Mouse (Mus musculus) intestine, embryonic 16.5 days (tissue): Measurements from ENCODE around the gene Zfp956. TPM values are rescaled to one million over a fixed set of nuclear protein-coding genes. Genes with fewer than 3 reads are reported as not detected.

Experiments used
- ATAC-seq: fragments of 200-750 bp; cut with Nextera tagmentation; 2 replicates; pipeline ENCODE4 v1.8.0; 2017; ENCODE audit warnings: moderate TSS enrichment, moderate library complexity
- H3K27ac ChIP-seq: fragments of 300-500 bp; sonication (generic); 2 replicates; pipeline ENCODE4 v1.5.1; 2014; ENCODE audit warnings: mild to moderate bottlenecking, low read length
- H3K27me3 ChIP-seq: fragments of 300-500 bp; sonication (generic); replicated peaks from 2 replicates; pipeline ENCODE4 v1.6.1; 2014; ENCODE audit warnings: low read length, control low read depth, mixed read lengths; ENCODE audit not compliant: control insufficient read depth, insufficient read depth
- H3K36me3 ChIP-seq: fragments of 300-500 bp; sonication (generic); 2 replicates; pipeline ENCODE4 v1.6.1; 2014; ENCODE audit warnings: low read length, control low read depth; ENCODE audit not compliant: control insufficient read depth, insufficient read depth
- H3K4me1 ChIP-seq: fragments of 300-500 bp; sonication (generic); 2 replicates; pipeline ENCODE4 v1.6.1; 2014; ENCODE audit warnings: low read length, control low read depth, mixed read lengths; ENCODE audit not compliant: control insufficient read depth, insufficient read depth
- H3K4me2 ChIP-seq: fragments of 300-500 bp; sonication (generic); 2 replicates; pipeline ENCODE4 v1.6.1; 2014; ENCODE audit warnings: low read depth, low read length, control low read depth
- H3K4me3 ChIP-seq: fragments of 300-500 bp; sonication (generic); 2 replicates; pipeline ENCODE4 v1.5.1; 2014; ENCODE audit warnings: mild to moderate bottlenecking, low read length
- H3K9ac ChIP-seq: fragments of 300-500 bp; sonication (generic); 2 replicates; pipeline ENCODE4 v1.6.1; 2014; ENCODE audit warnings: low read depth, low read length
- H3K9me3 ChIP-seq: fragments of 300-500 bp; sonication (generic); 2 replicates; pipeline ENCODE4 v1.6.1; 2016; ENCODE audit warnings: low read length, control low read depth; ENCODE audit not compliant: control insufficient read depth
- WGBS: fragments of 180-500 bp; shearing (Covaris S2); extraction: QIAGEN DNeasy Blood & Tissue Kit; methylation state at CpG from one replicate; pipeline ENCODE4 v1.1.7; 2014; 5-methylcytosine and 5-hydroxymethylcytosine counted together
- polyA plus RNA-seq: library from polyadenylated mRNA; unstranded; fragments of >200 nt; fragmentation: Nextera tagmentation; extraction: Ambion mirVana; gene quantifications from 2 replicates; pipeline ENCODE4 v1.2.1, GENCODE M21; 2015

Gene Zfp956
- polyA plus RNA-seq = 8.8 and 9.3 TPM in 2 replicates

DNA sequence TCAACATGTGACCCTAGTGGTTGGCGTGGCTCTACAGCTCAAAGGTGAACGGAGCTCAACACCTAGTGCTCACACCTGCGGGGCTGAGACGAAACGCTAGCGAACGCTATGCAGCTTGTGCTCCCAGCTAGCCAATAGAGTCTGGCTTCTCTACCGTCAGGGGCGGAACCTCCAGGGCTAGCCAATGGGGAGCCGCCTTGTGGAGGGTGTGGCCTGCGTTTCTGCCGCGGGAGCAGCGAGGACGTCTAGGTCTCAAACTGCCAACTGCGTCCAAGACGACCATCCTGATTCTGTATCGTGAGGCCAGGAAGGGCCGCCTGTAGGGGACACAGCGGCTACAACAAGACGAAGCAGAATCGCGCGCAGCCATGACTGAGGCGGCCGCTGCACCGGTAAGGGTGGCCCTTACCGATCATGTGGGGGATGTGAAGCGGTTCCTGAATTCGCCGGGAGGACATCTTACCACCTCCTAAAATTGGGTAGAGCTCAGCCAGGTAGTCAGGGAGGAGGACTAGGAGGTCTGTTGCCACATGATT lies at the start of gene Zfp956:
TSS of gene Zfp956 (plus strand) at position 200 of the 536 bp plus-strand sequence.
- peak within 1 kb of the TSS; percentile 78 for H3K27ac ChIP-seq
- H3K9ac ChIP-seq = peak within 1 kb of the TSS; percentile 77
- no peaks in the 10 kb centered on the region for H3K9me3 ChIP-seq
- peak within 1 kb of the TSS; percentile 86 for H3K4me2 ChIP-seq
- peak within 1 kb of the TSS; percentile 63 for H3K4me3 ChIP-seq
- H3K36me3 ChIP-seq = no peaks in the 10 kb centered on the region
- H3K27me3 ChIP-seq = no peaks in the 10 kb centered on the region
- 0% methylated on average over 31 of the region's 31 CpGs for WGBS
- ATAC-seq = peak; percentile 99
- H3K4me1 ChIP-seq = peaks cover 12% of the 10 kb centered on the region; the same call in 1 of the 2 replicates

DNA sequence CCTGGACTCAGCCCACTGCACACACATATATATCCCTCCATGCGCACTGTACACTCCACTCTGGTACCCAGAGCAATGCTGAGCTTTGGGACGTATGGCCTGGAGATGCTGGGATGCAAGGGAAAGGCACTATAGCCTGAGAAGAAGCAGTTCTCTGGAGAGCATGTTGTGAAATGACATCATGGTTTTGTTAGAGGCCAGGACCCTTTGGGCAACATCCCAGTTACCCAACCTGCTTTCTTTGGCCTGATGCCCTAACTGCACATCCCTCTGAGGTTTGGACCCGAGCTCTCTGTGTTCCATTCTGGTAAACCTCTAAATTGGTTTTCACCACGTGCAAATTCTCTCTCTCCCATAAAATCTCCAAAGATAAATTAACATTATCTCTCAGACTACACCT lies 49.6 kb upstream of the Zfp956 start:
- Histone ChIP-seq H3K36me3 (peaks cover 35% of the 10 kb centered on the region), H3K4me3 (no peak overlapping the region), H3K4me2 (no peak overlapping the region), H3K27ac (no peak overlapping the region), H3K4me1 (no peaks in the 10 kb centered on the region), H3K9ac (no peak overlapping the region), H3K27me3 (no peaks in the 10 kb centered on the region), H3K9me3 (peaks cover 6% of the 10 kb centered on the region; the same call in 1 of the 2 replicates)
- no peak for ATAC-seq
- WGBS = 75% methylated on average over 4 of the region's 4 CpGs

DNA sequence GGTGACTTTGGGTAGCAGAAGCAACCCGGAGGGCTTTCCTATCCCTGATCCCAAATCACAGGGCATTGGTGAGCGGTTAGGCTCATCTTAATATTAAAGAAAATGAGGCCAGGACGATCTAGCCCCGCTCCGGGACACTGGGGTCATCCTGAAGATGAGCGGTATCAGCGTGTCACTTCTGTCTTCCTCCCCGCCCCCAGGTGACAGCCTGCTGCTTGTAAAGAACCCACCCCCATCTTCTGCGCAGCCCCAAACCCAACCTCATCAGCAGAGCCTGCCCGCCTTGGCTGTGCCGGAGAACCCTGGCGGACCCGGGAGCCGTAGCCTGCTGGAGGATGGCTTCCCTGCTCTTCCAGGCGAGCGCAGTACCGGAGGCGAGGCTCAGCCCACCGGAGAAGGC lies 48.8 kb upstream of the Zfp956 start:
- Histone ChIP-seq H3K27ac (no peak overlapping the region), H3K27me3 (no peaks in the 10 kb centered on the region), H3K9me3 (peaks cover 6% of the 10 kb centered on the region; the same call in 1 of the 2 replicates), H3K4me3 (no peak overlapping the region), H3K36me3 (peaks cover 35% of the 10 kb centered on the region), H3K4me1 (no peaks in the 10 kb centered on the region), H3K9ac (no peak overlapping the region), H3K4me2 (no peak overlapping the region)
- WGBS = 63% methylated on average over 19 of the region's 19 CpGs
- no peak for ATAC-seq

DNA sequence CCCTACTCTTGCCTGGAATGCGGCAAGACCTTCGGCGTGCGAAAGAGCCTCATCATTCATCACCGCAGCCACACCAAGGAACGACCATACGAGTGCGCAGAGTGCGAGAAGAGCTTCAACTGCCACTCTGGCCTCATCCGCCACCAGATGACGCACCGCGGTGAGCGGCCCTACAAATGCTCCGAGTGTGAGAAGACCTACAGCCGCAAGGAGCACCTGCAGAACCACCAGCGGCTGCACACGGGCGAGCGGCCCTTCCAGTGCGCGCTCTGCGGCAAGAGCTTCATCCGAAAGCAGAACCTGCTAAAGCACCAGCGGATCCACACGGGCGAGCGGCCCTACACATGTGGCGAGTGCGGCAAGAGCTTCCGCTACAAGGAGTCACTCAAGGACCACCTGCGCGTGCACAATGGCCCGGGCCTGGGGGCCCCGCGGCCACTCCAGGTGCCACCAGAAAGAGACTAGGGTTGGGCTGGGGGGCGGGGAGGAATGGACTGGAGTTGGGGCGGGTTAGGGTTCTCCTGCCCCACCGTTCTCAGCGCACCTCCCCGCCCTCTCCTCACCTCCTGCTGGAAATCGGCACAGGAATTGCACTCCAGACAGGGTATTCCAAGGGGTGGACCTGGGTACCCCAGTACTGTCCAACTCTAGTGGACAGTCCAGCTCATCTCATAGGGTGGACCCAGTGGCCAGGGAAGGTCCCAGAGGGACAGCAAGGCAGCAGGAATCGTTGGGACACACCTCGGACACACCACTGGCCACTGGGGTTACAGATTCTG lies 48.1 kb upstream of the Zfp956 start:
- peaks cover 35% of the 10 kb centered on the region for H3K36me3 ChIP-seq

DNA sequence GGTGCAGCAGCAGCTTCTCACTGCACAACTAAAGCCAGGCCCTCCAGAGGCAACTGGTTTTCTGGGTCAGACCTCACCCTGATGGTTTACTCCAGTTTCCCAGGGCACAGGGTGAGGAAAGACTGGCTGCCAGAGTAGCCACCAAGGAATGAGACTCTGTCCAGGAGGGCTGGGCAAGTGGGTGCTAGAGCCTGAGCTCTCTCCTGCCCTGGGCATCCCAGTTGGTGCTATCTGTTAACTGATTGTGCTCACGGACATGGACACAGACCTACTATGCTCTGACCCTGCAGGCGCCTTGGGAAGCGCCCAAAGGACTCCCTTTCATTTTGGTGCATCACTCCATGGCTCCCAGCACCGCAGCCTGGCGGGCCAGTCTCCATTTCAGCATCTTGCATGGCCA lies 46.9 kb upstream of the Zfp956 start:
- Histone ChIP-seq H3K9ac (no peak overlapping the region), H3K27ac (no peak overlapping the region), H3K4me1 (no peaks in the 10 kb centered on the region), H3K9me3 (peaks cover 6% of the 10 kb centered on the region; the same call in 1 of the 2 replicates), H3K36me3 (peaks cover 31% of the 10 kb centered on the region), H3K4me3 (no peak overlapping the region), H3K4me2 (no peak overlapping the region), H3K27me3 (no peaks in the 10 kb centered on the region)
- no peak for ATAC-seq
- WGBS = 97% methylated on average over 5 of the region's 5 CpGs

More for the DNA sequence above, 48.1 kb upstream of the Zfp956 start:
- Histone ChIP-seq H3K9me3 (peaks cover 6% of the 10 kb centered on the region; the same call in 1 of the 2 replicates), H3K4me2 (no peak overlapping the region), H3K27ac (no peak overlapping the region), H3K4me1 (no peaks in the 10 kb centered on the region), H3K27me3 (no peaks in the 10 kb centered on the region), H3K4me3 (no peak overlapping the region), H3K9ac (no peak overlapping the region)
- WGBS = 74% methylated on average over 44 of the region's 44 CpGs
- no peak for ATAC-seq

DNA sequence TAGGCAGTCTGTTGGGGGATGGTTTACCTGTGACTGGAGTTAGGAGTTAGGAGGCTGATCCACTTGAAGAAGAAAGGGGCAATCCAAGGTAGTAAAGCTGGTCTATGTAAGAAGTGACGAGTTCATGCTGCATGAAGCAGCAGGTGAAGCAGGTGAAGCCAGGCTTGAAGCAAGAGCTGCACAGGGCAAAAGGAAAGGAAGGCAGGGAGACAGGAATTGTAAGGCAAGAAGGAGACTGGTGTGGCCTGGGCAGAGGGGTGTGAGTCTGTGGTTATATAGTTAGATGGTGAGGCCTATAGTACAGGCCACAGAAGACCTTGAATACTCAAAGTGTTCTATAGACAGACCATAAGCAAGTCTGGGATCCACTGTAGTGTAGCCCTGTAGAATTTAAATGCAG lies 44.2 kb upstream of the Zfp956 start:
- H3K4me2 ChIP-seq = no peak overlapping the region
- no peaks in the 10 kb centered on the region for H3K4me1 ChIP-seq
- 82% methylated on average over 1 of the region's 1 CpGs for WGBS
- no peak overlapping the region for H3K4me3 ChIP-seq
- no peak for ATAC-seq
- H3K27me3 ChIP-seq = no peaks in the 10 kb centered on the region
- H3K27ac ChIP-seq = no peak overlapping the region
- H3K9ac ChIP-seq = no peak overlapping the region
- peaks cover 25% of the 10 kb centered on the region for H3K36me3 ChIP-seq
- H3K9me3 ChIP-seq = peaks cover 6% of the 10 kb centered on the region; the same call in 1 of the 2 replicates

DNA sequence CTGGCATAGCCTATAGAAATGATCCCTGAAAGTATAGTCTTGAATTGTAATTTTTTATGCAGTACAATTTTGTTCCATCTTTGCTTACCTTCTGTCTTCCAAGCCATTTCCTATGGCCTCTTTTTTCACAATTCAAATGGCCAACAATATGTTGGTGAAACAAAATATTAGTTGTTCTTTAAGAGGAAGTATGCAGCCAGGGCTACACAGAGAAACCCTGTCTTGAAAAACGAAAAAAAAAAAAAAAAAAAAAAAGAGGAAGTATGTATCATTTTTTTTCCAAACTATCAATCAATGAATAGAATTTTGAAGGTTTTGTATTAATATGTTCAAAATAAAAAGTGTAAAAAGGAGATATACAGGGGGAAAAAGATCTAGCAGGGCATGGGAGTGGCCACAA lies 41.5 kb upstream of the Zfp956 start:
- H3K4me2 ChIP-seq = no peak overlapping the region
- no peak overlapping the region for H3K9ac ChIP-seq
- no peak for ATAC-seq
- H3K4me3 ChIP-seq = no peak overlapping the region
- 60% methylated on average over 1 of the region's 1 CpGs for WGBS
- no peaks in the 10 kb centered on the region for H3K9me3 ChIP-seq
- no peaks in the 10 kb centered on the region for H3K4me1 ChIP-seq
- no peaks in the 10 kb centered on the region for H3K36me3 ChIP-seq
- H3K27ac ChIP-seq = no peak overlapping the region
- H3K27me3 ChIP-seq = no peaks in the 10 kb centered on the region

DNA sequence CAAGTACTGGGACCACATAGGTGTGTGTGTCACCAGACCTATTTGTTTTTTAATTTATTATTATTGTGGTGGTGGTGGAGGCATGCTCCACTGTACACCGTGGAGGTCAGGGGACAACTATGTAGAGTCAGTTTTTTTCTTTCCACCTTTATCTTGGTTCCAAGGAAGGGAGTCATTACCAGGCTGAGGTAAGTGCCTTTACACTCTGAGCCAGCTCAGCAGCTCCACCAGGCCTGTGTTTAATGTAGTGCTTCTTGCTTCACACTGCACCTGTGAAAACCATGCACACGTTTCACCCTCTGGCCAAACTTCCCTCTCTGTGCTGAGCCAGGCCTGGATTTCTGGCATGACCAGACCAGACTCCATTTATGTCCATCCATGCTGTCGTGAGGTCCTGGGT lies 40.2 kb upstream of the Zfp956 start:
- peak; percentile 47 for ATAC-seq
- 52% methylated on average over 3 of the region's 3 CpGs for WGBS
- H3K9me3 ChIP-seq = no peaks in the 10 kb centered on the region
- no peaks in the 10 kb centered on the region for H3K27me3 ChIP-seq
- no peak overlapping the region for H3K4me2 ChIP-seq
- H3K4me3 ChIP-seq = no peak overlapping the region
- H3K27ac ChIP-seq = peak overlapping the region; percentile 23; the same call in 1 of the 2 replicates
- no peak overlapping the region for H3K9ac ChIP-seq
- no peaks in the 10 kb centered on the region for H3K36me3 ChIP-seq
- H3K4me1 ChIP-seq = no peaks in the 10 kb centered on the region

DNA sequence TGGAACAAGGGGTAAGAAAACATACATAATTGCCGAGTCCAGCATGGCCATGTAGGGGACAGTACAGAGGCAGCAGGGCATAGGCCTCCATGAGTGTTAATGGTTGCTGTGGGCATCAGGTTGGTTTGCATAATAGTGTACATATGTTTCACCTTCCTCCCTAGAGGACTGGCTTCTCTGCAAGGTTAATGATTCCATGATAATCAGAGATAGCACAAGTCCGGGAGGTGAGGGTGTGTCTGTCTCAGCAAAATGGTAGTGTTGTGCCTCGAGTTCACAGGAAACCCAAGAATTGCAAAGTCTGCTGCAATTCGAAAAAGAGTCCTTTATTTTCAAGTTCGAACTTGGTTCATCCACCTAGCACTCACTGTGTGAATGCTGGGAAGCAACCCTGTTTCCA lies 36.1 kb upstream of the Zfp956 start:
- Histone ChIP-seq H3K4me2 (no peak overlapping the region), H3K36me3 (no peaks in the 10 kb centered on the region), H3K27ac (peak overlapping the region; percentile 77), H3K27me3 (no peaks in the 10 kb centered on the region), H3K4me1 (peaks cover 10% of the 10 kb centered on the region), H3K4me3 (no peak overlapping the region), H3K9me3 (no peaks in the 10 kb centered on the region), H3K9ac (no peak overlapping the region)
- WGBS = 58% methylated on average over 5 of the region's 5 CpGs
- peak; percentile 70 for ATAC-seq
